11 mouse cellular contexts compared by ENCODE assay signal in the genomic region with DNA sequence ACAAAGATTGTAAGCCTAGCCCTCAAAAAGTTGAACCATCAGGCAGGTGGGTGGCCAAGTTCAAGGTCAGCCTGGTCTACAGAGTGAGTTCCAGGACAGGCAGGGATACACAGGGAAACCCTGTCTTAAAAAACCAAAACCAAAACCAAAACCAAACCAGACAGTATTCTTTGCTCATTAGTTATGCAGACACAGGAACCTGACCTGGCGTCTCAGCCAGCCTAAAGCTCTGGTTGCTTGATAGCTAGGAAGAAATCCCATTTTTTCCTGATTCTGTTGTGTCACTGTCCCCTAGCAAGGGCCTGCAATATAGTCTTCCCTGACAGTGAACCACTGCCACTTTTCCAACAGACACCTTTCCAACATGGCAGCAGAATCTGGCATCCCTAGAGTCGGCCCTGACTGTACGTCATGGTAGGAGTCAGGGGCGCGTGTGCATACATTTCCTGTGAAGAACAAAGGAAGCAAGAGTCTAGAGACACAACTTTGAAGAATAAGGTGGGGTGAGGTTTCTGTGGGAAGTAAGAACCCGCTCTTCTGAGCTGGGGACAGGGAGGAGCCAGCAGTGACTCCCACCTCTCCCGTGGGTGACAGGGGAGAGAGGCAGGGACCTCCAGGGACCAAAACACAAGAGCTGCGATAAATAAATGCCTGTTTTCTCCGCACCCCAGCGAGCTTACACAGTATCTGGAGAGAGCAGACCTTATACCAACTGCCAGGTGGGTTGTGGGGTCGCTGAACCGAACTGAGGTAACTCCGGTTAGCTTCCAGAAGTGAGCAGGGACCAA. TPM values are rescaled to one million over a fixed set of nuclear protein-coding genes. Genes with fewer than 3 reads are reported as not detected.
DNase-seq lines count a peak whose midpoint lies in the region; ATAC-seq and TF ChIP-seq lines count a peak whose summit lies in the region.
"Had no signal": no experiment of that assay in that cellular context is flagged by ENCODE, and none has a peak within 500 bp of the region (broad histone marks: within the 10 kb centered on the region; RNA-seq: fewer than 3 reads in every experiment).

No protein-coding gene starts in this region.

- no peak for TF ChIP-seq POLR2A in MEL (IDR thresholded peaks at IDR 0.05; ENCODE audit: control insufficient read depth in 1 of 2, insufficient read depth in 1 of 2, low read depth in 1 of 2, low read length in 2 of 2, poor library complexity in 1 of 2)

- peaks cover 32% of the 10 kb centered on the region for H3K4me1 ChIP-seq in heart, embryonic 16.5 days (ENCODE audit: control insufficient read depth, insufficient read depth, low read length)
- H3K4me1 ChIP-seq in MEL (ENCODE audit: control insufficient read depth in 1 of 2, insufficient read depth in 2 of 2, low read length in 2 of 2): peaks cover 17 to 49% of the 10 kb centered on the region in 2 experiments
- H3K4me1 ChIP-seq in intestine, embryonic 16.5 days (ENCODE audit: control insufficient read depth, insufficient read depth, low read length): peaks cover 25% of the 10 kb centered on the region
- H3K4me1 ChIP-seq in stomach, postnatal 0 days (replicated peaks; ENCODE audit: control insufficient read depth, insufficient read depth): peaks cover 14% of the 10 kb centered on the region; the same call in 1 of the 2 replicates
- H3K4me1 ChIP-seq in forebrain, embryonic 15.5 days: peaks cover 17% of the 10 kb centered on the region

- H3K36me3 ChIP-seq in heart, embryonic 16.5 days (ENCODE audit: control insufficient read depth, insufficient read depth): peaks cover 50% of the 10 kb centered on the region
- peaks cover 4 to 47% of the 10 kb centered on the region in 2 experiments; a peak in 3 of 4 replicates for H3K36me3 ChIP-seq in MEL (ENCODE audit: control insufficient read depth in 1 of 2, insufficient read depth in 2 of 2, low read length in 2 of 2)
- peaks cover 24% of the 10 kb centered on the region for H3K36me3 ChIP-seq in intestine, embryonic 16.5 days (ENCODE audit: control insufficient read depth, insufficient read depth, low read length)
- peaks cover 27% of the 10 kb centered on the region for H3K36me3 ChIP-seq in stomach, postnatal 0 days (ENCODE audit: control insufficient read depth, insufficient read depth, low read length)
- peaks cover 55% of the 10 kb centered on the region for H3K36me3 ChIP-seq in forebrain, embryonic 15.5 days

- no peaks in the 10 kb centered on the region for H3K9me3 ChIP-seq in heart, embryonic 16.5 days (replicated peaks; ENCODE audit: control insufficient read depth, low read length)
- no peaks in the 10 kb centered on the region for H3K9me3 ChIP-seq in MEL (replicated peaks; ENCODE audit: insufficient read depth, low read length)
- H3K9me3 ChIP-seq in intestine, embryonic 16.5 days (ENCODE audit: control insufficient read depth, low read length): no peaks in the 10 kb centered on the region
- H3K9me3 ChIP-seq in stomach, postnatal 0 days (ENCODE audit: control insufficient read depth, low read length): no peaks in the 10 kb centered on the region
- H3K9me3 ChIP-seq in forebrain, embryonic 15.5 days: no peaks in the 10 kb centered on the region
- H3K9me3 ChIP-seq: midbrain, embryonic 10.5 days had no signal

- H3K9ac ChIP-seq in heart, embryonic 16.5 days (ENCODE audit: low read length): no peak overlapping the region
- H3K9ac ChIP-seq in MEL (ENCODE audit: control insufficient read depth, low read depth, low read length, poor library complexity, severe bottlenecking): peak overlapping the region; percentile 13; the same call in 1 of the 2 replicates
- no peak overlapping the region for H3K9ac ChIP-seq in intestine, embryonic 16.5 days (ENCODE audit: low read depth, low read length)
- no peak overlapping the region for H3K9ac ChIP-seq in stomach, postnatal 0 days (ENCODE audit: low read length)
- no peak overlapping the region for H3K9ac ChIP-seq in forebrain, embryonic 15.5 days (replicated peaks)

- DNase-seq in heart, adult 9 months (ENCODE audit: low spot score in 2 of 2): no peak
- DNase-seq in MEL (ENCODE audit: low read depth, low spot score): no peak
- DNase-seq in stomach, postnatal 0 days (ENCODE audit: low spot score): no peak
- no peak for DNase-seq in right cerebral cortex, postnatal 10 days (ENCODE audit: low spot score in 2 of 2)
- no peak for DNase-seq in left cerebral cortex, postnatal 25 days (ENCODE audit: low spot score in 2 of 2)
- DNase-seq: gastrocnemius, postnatal 10 days; kidney, adult 18-20 months had no signal

- TF ChIP-seq CTCF in MEL (IDR thresholded peaks at IDR 0.05 in 2 of 3, conservative IDR thresholded peaks at IDR 0.05 in 1 of 3; ENCODE audit: control insufficient read depth in 1 of 3, insufficient read depth in 1 of 3, low read depth in 2 of 3, low read length in 3 of 3, poor library complexity in 1 of 3, severe bottlenecking in 1 of 3): no peak
- TF ChIP-seq CTCF in stomach, postnatal 0 days (IDR thresholded peaks at IDR 0.05; ENCODE audit: low read depth): no peak

- WGBS in heart, embryonic 16.5 days: 76% methylated on average over 13 of the region's 13 CpGs
- WGBS in intestine, embryonic 16.5 days: 86% methylated on average over 13 of the region's 13 CpGs
- 84% methylated on average over 13 of the region's 13 CpGs for WGBS in stomach, postnatal 0 days
- 86% methylated on average over 13 of the region's 13 CpGs for WGBS in forebrain, embryonic 15.5 days

- H3K79me2 ChIP-seq in MEL (ENCODE audit: control insufficient read depth, insufficient read depth, low read length, poor library complexity): peaks cover 9% of the 10 kb centered on the region

- no peak overlapping the region for H3K4me3 ChIP-seq in heart, embryonic 16.5 days (ENCODE audit: low read length)
- H3K4me3 ChIP-seq in MEL (ENCODE audit: control insufficient read depth in 1 of 2, insufficient read depth in 1 of 2, low read depth in 2 of 2, low read length in 2 of 2): no peak overlapping the region
- H3K4me3 ChIP-seq in intestine, embryonic 16.5 days (ENCODE audit: low read length): no peak overlapping the region
- no peak overlapping the region for H3K4me3 ChIP-seq in stomach, postnatal 0 days (ENCODE audit: low read depth, low read length)
- H3K4me3 ChIP-seq in forebrain, embryonic 15.5 days: no peak overlapping the region
- H3K4me3 ChIP-seq: midbrain, embryonic 10.5 days had no signal

- no peaks in the 10 kb centered on the region for H3K27me3 ChIP-seq in heart, embryonic 16.5 days (ENCODE audit: control insufficient read depth, insufficient read depth, low read length)
- H3K27me3 ChIP-seq in MEL (ENCODE audit: control insufficient read depth in 1 of 2, insufficient read depth in 2 of 2, low read length in 2 of 2): no peaks in the 10 kb centered on the region
- no peaks in the 10 kb centered on the region for H3K27me3 ChIP-seq in intestine, embryonic 16.5 days (replicated peaks; ENCODE audit: control insufficient read depth, insufficient read depth, low read length)
- no peaks in the 10 kb centered on the region for H3K27me3 ChIP-seq in stomach, postnatal 0 days (ENCODE audit: control insufficient read depth, insufficient read depth, low read length)
- H3K27me3 ChIP-seq in forebrain, embryonic 15.5 days: no peaks in the 10 kb centered on the region

- TF ChIP-seq RAD21 in MEL (IDR thresholded peaks at IDR 0.05; ENCODE audit: low read depth, low read length): no peak

- ATAC-seq in heart, embryonic 16.5 days (replicated peaks; ENCODE audit: extremely low read depth, insufficient read depth, low FRiP score): no peak
- ATAC-seq in intestine, embryonic 16.5 days: no peak
- no peak for ATAC-seq in stomach, postnatal 0 days (ENCODE audit: low FRiP score, low TSS enrichment)
- no peak for ATAC-seq in forebrain, embryonic 15.5 days (replicated peaks)

- no peak overlapping the region for H3K4me2 ChIP-seq in heart, embryonic 16.5 days (ENCODE audit: low read depth, low read length)
- no peak overlapping the region for H3K4me2 ChIP-seq in intestine, embryonic 16.5 days (ENCODE audit: low read depth, low read length)
- H3K4me2 ChIP-seq in stomach, postnatal 0 days (replicated peaks; ENCODE audit: low read depth): no peak overlapping the region
- H3K4me2 ChIP-seq in forebrain, embryonic 15.5 days (replicated peaks): no peak overlapping the region

- intact Hi-C loops in left cerebral cortex, postnatal 25 days (cut with DNase I): no loop called here

- TF ChIP-seq EP300 in MEL (IDR thresholded peaks at IDR 0.05; ENCODE audit: low read depth in 1 of 2, low read length in 2 of 2): no peak
- no peak for TF ChIP-seq EP300 in stomach, postnatal 0 days (optimal IDR thresholded peaks at IDR 0.05)

- H3K27ac ChIP-seq in heart, embryonic 16.5 days (ENCODE audit: low read length): peak overlapping the region; percentile 76
- H3K27ac ChIP-seq in MEL (ENCODE audit: control insufficient read depth, low read depth, low read length): peak overlapping the region; percentile 77
- peak overlapping the region; percentile 35 for H3K27ac ChIP-seq in intestine, embryonic 16.5 days (ENCODE audit: low read length)
- peak overlapping the region; percentile 35; the same call in 1 of the 2 replicates for H3K27ac ChIP-seq in stomach, postnatal 0 days (replicated peaks)
- no peak overlapping the region for H3K27ac ChIP-seq in forebrain, embryonic 15.5 days (replicated peaks)
- H3K27ac ChIP-seq: midbrain, embryonic 10.5 days had no signal

RNA-seq across cellular contexts. Expression of a gene that starts 10.5 kb away (rescaled TPM):
- 22.9 and 23.3 TPM in 2 replicates for polyA plus RNA-seq in heart, embryonic 16.5 days (2015; fragmentation: Nextera tagmentation; extraction: Ambion mirVana)
- total RNA-seq in MEL (2012; rRNA removed): 60.2 and 69.3 TPM in 2 replicates
- 10 to 100 TPM in 1 of 2 experiments, not detected in 1; 85.4 TPM for polyA plus RNA-seq in MEL (2012; ENCODE audit: insufficient read depth in 1 of 2, insufficient read length in 2 of 2, low read depth in 1 of 2, low replicate concordance in 2 of 2, missing spikeins in 1 of 2)
- 17.7 and 22.0 TPM in 2 replicates for polyA plus RNA-seq in intestine, embryonic 16.5 days (2015; fragmentation: Nextera tagmentation; extraction: Ambion mirVana)
- 13.4 and 13.6 TPM in 2 replicates for polyA plus RNA-seq in stomach, postnatal 0 days (2015; fragmentation: Nextera tagmentation; extraction: Ambion mirVana)
- polyA plus RNA-seq in forebrain, embryonic 15.5 days (2015; fragmentation: Nextera tagmentation; extraction: Ambion mirVana): 32.5 and 33.8 TPM in 2 replicates
- total RNA-seq in left cerebral cortex, postnatal 25 days (2021): 10 to 100 TPM; 18.2 to 18.5 TPM

RNA-seq across cellular contexts. Expression of a gene that starts 10.6 kb away (rescaled TPM):
- polyA plus RNA-seq in heart, embryonic 16.5 days (2015; fragmentation: Nextera tagmentation; extraction: Ambion mirVana): 30.5 and 34.9 TPM in 2 replicates
- 45.9 and 62.6 TPM in 2 replicates for total RNA-seq in MEL (2012; rRNA removed)
- polyA plus RNA-seq in MEL (2012; ENCODE audit: insufficient read depth in 1 of 2, insufficient read length in 2 of 2, low read depth in 1 of 2, low replicate concordance in 2 of 2, missing spikeins in 1 of 2): 10 to 100 TPM in 1 of 2 experiments, not detected in 1; 45.7 TPM
- polyA plus RNA-seq in intestine, embryonic 16.5 days (2015; fragmentation: Nextera tagmentation; extraction: Ambion mirVana): 40.4 and 41.4 TPM in 2 replicates
- polyA plus RNA-seq in stomach, postnatal 0 days (2015; fragmentation: Nextera tagmentation; extraction: Ambion mirVana): 23.8 and 25.1 TPM in 2 replicates
- polyA plus RNA-seq in forebrain, embryonic 15.5 days (2015; fragmentation: Nextera tagmentation; extraction: Ambion mirVana): 45.5 and 50.2 TPM in 2 replicates
- total RNA-seq in left cerebral cortex, postnatal 25 days (2021): 10 to 100 TPM; 27.2 to 32.7 TPM

RNA-seq across cellular contexts. Expression of a gene that starts 10.6 kb away (rescaled TPM):
- polyA plus RNA-seq in heart, embryonic 16.5 days (2015; fragmentation: Nextera tagmentation; extraction: Ambion mirVana): 0.82 and 1.0 TPM in 2 replicates
- total RNA-seq in MEL (2012; rRNA removed): 1.1 and 2.9 TPM in 2 replicates
- 1 to 10 TPM in 1 of 2 experiments, not detected in 1; 1.9 TPM for polyA plus RNA-seq in MEL (2012; ENCODE audit: insufficient read depth in 1 of 2, insufficient read length in 2 of 2, low read depth in 1 of 2, low replicate concordance in 2 of 2, missing spikeins in 1 of 2)
- polyA plus RNA-seq in intestine, embryonic 16.5 days (2015; fragmentation: Nextera tagmentation; extraction: Ambion mirVana): 0.73 and 0.78 TPM in 2 replicates
- polyA plus RNA-seq in stomach, postnatal 0 days (2015; fragmentation: Nextera tagmentation; extraction: Ambion mirVana): 1.1 and 1.5 TPM in 2 replicates
- 2.2 and 3.0 TPM in 2 replicates for polyA plus RNA-seq in forebrain, embryonic 15.5 days (2015; fragmentation: Nextera tagmentation; extraction: Ambion mirVana)
- total RNA-seq in left cerebral cortex, postnatal 25 days (2021): 1 to 10 TPM; 3.5 to 7.2 TPM

RNA-seq across cellular contexts. Expression of a gene that starts 29.7 kb away (rescaled TPM):
- polyA plus RNA-seq in heart, embryonic 16.5 days (2015; fragmentation: Nextera tagmentation; extraction: Ambion mirVana): 2.1 and 3.1 TPM in 2 replicates
- 5.2 and 5.5 TPM in 2 replicates for total RNA-seq in MEL (2012; rRNA removed)
- polyA plus RNA-seq in MEL (2012; ENCODE audit: insufficient read depth in 1 of 2, insufficient read length in 2 of 2, low read depth in 1 of 2, low replicate concordance in 2 of 2, missing spikeins in 1 of 2): 10 to 100 TPM in 1 of 2 experiments, not detected in 1; 16.1 TPM
- 3.8 and 4.2 TPM in 2 replicates for polyA plus RNA-seq in intestine, embryonic 16.5 days (2015; fragmentation: Nextera tagmentation; extraction: Ambion mirVana)
- polyA plus RNA-seq in stomach, postnatal 0 days (2015; fragmentation: Nextera tagmentation; extraction: Ambion mirVana): 1.9 and 2.1 TPM in 2 replicates
- 10.7 and 11.1 TPM in 2 replicates for polyA plus RNA-seq in forebrain, embryonic 15.5 days (2015; fragmentation: Nextera tagmentation; extraction: Ambion mirVana)
- total RNA-seq in left cerebral cortex, postnatal 25 days (2021): 10 to 100 TPM in 1 of 2 experiments, 1 to 10 TPM in 1; 9.9 to 11.6 TPM
